Mouse (Mus musculus) left cerebral cortex, postnatal 36 days (tissue): ENCODE results near the gene Dock11. TPM values are rescaled to one million over a fixed set of nuclear protein-coding genes. Genes with fewer than 3 reads are reported as not detected.

Experiments
- DNase-seq, 2 experiments: peaks; one replicate each; pipeline ENCODE4 v3.0.0; 2021 to 2022; ENCODE audit warnings: low spot score in 2 of 2, mixed read lengths in 1 of 2
- intact Hi-C: fragments of 180-260 bp; cut with DNase I; formaldehyde crosslinking; loops from one replicate; pipeline ENCODE4 v1.15.1; 2025
- total RNA-seq, 2 experiments: library from RNA; stranded (reverse); gene quantifications; 2 replicates each; pipeline ENCODE4 v1.2.3; 2021

The Dock11 gene
- total RNA-seq = 1 to 10 TPM; 5.6 to 8.4 TPM

GRCm38 (mm10) chrX:35888087-35888895 lies at the start of gene Dock11:
Dock11 (plus strand) TSS chrX:35888832.
- peak; percentile 31 to 40 for DNase-seq
- intact Hi-C loops = no loop called here

DNA sequence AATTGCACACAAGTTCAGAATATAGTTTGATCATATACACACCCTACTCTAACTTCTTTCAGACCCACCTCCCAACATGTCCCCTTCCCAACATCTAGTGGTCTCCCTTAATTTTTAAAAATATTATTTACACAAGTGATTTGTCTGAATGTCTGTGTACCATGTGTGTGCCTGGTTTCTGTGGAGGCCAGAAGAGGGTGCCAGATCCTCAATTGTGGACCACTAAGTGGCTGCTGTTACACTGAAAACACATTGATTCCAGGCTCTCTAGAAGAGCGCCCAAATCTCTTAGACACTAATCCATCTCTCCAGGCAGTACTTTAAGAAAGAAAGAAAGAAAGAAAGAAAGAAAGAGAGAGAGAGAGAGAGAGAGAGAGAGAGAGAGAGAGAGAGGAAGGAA lies 8.9 kb upstream of the Dock11 start:
- intact Hi-C loops = no loop called here
- no peak for DNase-seq

DNA sequence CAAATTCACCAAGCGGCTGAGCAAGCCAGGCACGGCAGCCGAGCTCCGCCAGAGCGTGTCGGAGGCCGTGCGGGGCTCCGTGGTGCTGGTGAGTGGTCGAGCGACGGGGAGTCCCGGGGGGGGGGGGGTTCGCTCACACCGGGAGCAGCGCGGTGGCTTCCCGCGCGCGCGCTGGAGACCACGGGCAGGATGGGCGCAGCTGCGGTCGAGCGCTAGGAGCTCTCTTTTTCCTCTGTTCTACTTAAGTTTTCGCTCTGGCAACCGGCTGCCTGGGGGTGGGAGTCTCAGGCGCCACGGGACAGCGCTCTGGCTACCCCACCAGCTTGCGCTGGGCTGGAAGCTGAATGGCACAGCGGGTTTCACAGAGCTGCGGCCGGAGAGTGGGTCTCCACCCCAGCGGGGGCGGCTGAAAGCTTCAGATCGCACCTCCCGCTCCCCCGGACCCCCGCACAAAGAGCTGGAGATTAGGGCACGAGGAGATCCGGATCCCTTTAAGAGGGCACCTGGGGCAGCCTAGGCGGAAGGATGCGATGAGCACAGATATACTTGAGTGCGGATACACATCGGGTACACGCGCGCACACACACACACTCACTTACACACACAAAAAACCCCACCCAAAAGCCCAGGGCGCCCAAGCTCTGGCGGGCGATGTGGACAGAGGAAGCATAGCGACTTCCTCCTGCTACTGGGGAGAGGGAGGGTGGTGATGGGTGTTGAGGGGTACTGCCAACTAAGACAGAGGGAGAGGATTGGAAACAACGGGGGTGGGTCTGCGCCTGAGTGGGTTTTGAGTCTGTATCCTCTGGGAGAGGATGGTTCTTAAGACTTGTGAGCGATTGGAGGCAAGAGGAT lies 540 bp downstream of the Dock11 start:
- intact Hi-C loops = no loop called here
- peak; percentile 16 for DNase-seq

GRCm38 (mm10) chrX:35889800-35890106 lies 1.1 kb downstream of the Dock11 start:
- intact Hi-C loops = no loop called here
- DNase-seq = no peak

- intact Hi-C loops = no loop called here
- DNase-seq = no peak
These were observed 3.0 kb downstream of the Dock11 start for GRCm38 (mm10) chrX:35891534-35892125.

- intact Hi-C loops = no loop called here
- no peak for DNase-seq
These were observed 3.7 kb downstream of the Dock11 start for GRCm38 (mm10) chrX:35892377-35892776.

DNA sequence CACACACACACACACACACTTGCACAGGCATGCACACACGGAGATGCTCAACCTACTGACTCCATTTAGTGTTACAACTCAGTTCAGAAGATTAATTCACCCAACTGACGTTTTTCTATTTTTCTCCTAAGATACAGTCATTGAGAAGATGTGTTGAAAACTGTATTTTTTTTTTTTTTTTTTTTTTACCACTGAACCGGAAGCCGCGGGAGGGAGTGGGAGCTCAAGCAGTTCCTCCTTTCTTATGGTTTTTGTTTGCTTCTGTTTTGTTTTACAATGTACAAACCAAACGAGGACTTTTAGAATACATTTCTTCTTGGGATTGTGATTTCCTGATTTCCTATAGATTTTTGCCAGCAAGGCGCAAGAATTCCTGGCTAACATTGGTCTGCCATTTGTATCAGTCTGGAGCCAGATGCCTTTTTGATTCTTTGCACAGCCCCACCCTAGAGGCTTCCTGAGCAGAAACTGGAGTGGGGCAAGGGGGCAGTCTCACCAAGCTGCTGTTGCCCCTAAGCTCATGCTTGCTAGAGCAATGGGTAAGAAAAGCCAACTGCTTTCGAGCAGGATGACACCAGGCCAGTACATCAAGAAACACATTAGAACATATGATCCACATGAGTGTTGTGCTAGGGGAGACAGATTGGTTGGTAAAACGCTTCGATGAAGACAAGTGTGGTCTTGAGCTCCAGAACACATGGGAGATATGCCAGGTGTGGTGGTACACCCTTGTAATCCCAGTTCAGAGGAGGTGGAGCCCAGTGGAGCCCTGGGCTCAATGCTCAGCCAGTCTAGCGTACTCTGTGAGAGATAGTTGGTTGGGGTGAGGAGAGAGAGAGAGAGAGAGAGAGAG lies 9.2 kb downstream of the Dock11 start:
- no peak for DNase-seq
- intact Hi-C loops = no loop called here

DNA sequence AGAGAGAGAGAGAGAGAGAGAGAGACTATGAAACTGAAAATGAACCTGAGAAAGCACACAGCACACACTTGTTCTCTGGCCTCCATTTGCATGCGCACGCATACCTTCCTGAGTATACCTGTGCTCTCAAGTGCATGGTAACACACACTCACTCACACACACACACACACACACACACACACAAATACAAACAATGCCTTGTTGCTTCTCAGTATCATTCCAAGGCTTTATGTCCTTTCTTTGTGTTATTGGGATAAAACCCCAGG lies 9.8 kb downstream of the Dock11 start:
- DNase-seq = no peak
- intact Hi-C loops = no loop called here

- DNase-seq = no peak
- intact Hi-C loops = no loop called here
These were observed 15.7 kb downstream of the Dock11 start for GRCm38 (mm10) chrX:35904352-35904751.

DNA sequence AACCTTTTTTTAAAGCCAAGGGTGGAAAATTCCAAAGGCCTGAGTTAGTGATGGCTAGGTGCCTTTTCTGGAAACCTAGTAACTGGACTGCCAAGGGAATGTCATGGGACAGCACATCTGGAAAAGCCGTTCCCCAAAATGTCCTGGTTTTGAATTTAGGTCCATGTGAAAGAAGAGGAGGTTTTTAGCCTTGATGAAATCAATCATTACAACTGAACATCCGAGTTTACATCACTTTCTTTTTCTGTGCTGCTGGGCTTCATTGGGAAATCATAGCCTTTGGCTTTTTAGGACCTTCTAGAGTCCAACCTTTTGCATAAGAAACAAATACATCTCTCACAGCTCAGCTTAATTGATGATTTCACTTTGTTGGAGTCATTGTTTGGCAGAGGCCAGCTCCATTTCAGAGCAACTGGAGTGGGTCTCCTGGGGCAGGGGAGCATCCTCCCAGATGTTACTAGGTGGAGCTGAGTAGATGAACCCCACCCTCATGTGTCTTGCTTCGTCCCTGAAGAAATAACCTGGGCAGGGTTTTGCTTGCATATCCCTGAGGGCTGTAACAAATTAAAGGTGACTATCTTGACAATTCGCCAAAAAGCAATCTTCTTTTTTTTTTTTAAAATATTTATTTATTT lies 18.2 kb downstream of the Dock11 start:
- intact Hi-C loops = no loop called here

DNA sequence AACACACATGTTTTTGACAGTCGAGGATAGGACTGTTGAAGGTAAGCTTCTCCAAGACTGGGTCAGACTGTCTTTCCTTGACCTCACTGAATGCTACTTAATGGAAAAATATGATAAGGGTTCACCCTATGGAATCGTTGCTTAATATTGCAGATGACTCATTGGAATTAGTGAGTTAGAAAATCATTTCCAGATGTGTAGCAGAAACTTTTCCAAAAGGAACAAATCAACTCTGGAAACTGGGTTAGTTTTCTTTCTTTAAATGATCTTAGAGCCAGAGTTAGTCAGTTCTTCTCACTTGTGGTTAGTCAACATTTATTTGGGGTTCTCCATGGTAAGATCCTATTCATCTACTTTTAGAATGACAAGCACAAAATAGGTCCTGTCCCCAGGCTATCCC lies 30.9 kb downstream of the Dock11 start:
- DNase-seq = no peak
- intact Hi-C loops = no loop called here

More for the DNA sequence above, 18.2 kb downstream of the Dock11 start:
- DNase-seq = no peak

GRCm38 (mm10) chrX:35920096-35920607 lies 31.5 kb downstream of the Dock11 start:
- intact Hi-C loops = no loop called here
- DNase-seq = no peak

- intact Hi-C loops = no loop called here
These were observed 33.3 kb downstream of the Dock11 start for GRCm38 (mm10) chrX:35921922-35922321.

GRCm38 (mm10) chrX:35924705-35925264 lies 36.2 kb downstream of the Dock11 start:
- intact Hi-C loops = no loop called here

More at GRCm38 (mm10) chrX:35921922-35922321, 33.3 kb downstream of the Dock11 start:
- DNase-seq = no peak

DNA sequence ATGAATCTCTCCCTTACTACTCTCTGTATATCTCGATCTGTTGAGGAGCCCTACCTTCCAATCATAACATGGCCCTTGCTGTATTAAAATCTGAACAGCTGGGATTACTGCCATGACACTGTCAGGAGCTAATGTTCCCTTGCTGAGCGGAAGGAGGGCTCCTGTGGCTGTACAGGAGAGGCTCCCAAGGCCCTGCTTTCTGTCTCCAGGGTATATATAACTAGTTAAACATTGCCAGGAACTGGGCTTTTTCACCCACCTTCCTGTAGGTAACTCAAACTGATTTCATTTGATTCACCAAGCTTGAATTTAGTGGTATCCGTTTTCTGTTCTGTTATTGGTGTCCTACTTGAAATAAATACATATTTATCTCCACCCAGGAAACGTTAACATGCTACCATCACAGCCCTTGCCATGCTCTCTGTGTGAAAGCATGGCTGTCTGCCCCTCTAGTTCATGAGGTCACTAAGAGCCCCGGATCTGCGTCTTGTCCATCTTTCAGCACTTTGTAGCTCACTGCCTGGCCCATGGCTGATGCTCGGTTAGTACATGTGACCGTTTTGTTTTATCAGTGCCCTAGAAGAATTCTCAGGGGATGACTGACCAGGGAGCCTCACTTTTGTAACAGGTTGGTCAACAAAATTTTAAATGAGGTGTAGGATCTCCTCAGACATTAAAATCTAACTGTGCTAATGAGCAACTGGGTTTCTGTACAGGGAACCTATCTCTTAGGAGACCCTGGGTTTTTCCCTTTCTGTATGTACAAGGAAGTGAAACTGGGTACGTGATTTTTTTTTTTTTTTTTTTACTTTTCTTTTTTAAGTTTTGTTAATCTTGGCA lies 41.7 kb downstream of the Dock11 start:
- intact Hi-C loops = no loop called here
- no peak for DNase-seq

More at GRCm38 (mm10) chrX:35924705-35925264, 36.2 kb downstream of the Dock11 start:
- DNase-seq = no peak

DNA sequence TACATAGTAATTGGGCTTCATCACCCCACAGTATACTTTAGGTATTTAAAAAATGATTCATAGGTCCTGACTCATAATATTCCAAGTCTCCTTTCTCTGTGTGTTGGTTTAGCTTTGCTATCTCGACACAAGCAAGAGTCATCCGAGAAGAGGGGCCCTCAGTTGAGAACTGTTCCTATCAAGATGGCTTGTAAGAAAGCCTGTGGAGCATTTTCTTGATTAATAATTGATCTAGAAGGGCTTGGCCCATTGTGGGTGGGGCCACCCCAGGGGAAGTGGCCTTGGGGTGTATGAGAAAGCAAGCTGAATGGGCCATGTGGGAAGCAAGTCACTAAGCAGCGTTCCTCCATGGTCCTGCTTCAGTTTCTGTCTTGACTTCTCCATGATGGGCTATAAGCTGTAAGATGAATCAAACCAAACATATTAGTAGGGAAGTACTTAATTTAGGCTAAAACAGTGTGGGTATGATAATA lies 42.3 kb downstream of the Dock11 start:
- no peak for DNase-seq
- intact Hi-C loops = no loop called here

GRCm38 (mm10) chrX:35931945-35932344 lies 43.3 kb downstream of the Dock11 start:
- no peak for DNase-seq
- intact Hi-C loops = no loop called here

- intact Hi-C loops = no loop called here
- DNase-seq = no peak
These were observed 44.3 kb downstream of the Dock11 start for GRCm38 (mm10) chrX:35932952-35933351.
